ENCODE assay signal across 22 mouse cellular contexts in genomic region chr19:47936490-47936889, GRCm38 (mm10). TPM values are rescaled to one million over a fixed set of nuclear protein-coding genes. Genes with fewer than 3 reads are reported as not detected.
A peak's percentile ranks its signal among the peaks of the same experiment; 100 is the strongest.
DNase-seq lines count a peak whose midpoint lies in the region; ATAC-seq and TF ChIP-seq lines count a peak whose summit lies in the region.
"Had no signal": no experiment of that assay in that cellular context is flagged by ENCODE, and none has a peak within 500 bp of the region (broad histone marks: within the 10 kb centered on the region; RNA-seq: fewer than 3 reads in every experiment).

No protein-coding gene starts in this region.

- H3K27ac ChIP-seq in liver, embryonic 13.5 days, result peak overlapping the region; percentile 14; the same call in 1 of the 2 replicates
- H3K27ac ChIP-seq in liver, embryonic 12.5 days, result no peak overlapping the region
- no peak overlapping the region for H3K27ac ChIP-seq in MEL (ENCODE audit: control insufficient read depth, low read depth, low read length)
- H3K27ac ChIP-seq: embryonic facial prominence, embryonic 12.5 days; limb, embryonic 15.5 days; neural tube, embryonic 13.5 days had no signal

- ATAC-seq in liver, embryonic 13.5 days (ENCODE audit: low read depth), result no peak
- no peak for ATAC-seq in liver, embryonic 12.5 days
- peak; percentile 55 for ATAC-seq in megakaryocyte, adult 5-6 weeks (ENCODE audit: poor library complexity, severe bottlenecking)
- ATAC-seq: hindbrain, postnatal 0 days; lung, postnatal 0 days had no signal

- peaks cover 42% of the 10 kb centered on the region for H3K27me3 ChIP-seq in liver, embryonic 13.5 days
- peaks cover 49% of the 10 kb centered on the region for H3K27me3 ChIP-seq in liver, embryonic 12.5 days (replicated peaks)
- H3K27me3 ChIP-seq in MEL (ENCODE audit: control insufficient read depth in 1 of 2, insufficient read depth in 2 of 2, low read length in 2 of 2), result no peaks in the 10 kb centered on the region

- TF ChIP-seq POLR2A in MEL (IDR thresholded peaks at IDR 0.05; ENCODE audit: control insufficient read depth in 1 of 2, insufficient read depth in 1 of 2, low read depth in 1 of 2, low read length in 2 of 2, poor library complexity in 1 of 2), result no peak

- H3K4me2 ChIP-seq in liver, embryonic 13.5 days, result no peak overlapping the region
- H3K4me2 ChIP-seq in liver, embryonic 12.5 days, result no peak overlapping the region

- H3K79me2 ChIP-seq in MEL (ENCODE audit: control insufficient read depth, insufficient read depth, low read length, poor library complexity), result no peaks in the 10 kb centered on the region

- no peak for TF ChIP-seq RAD21 in MEL (IDR thresholded peaks at IDR 0.05; ENCODE audit: low read depth, low read length)

- DNase-seq in liver, embryonic 13.5 days, result no peak
- DNase-seq in A20 (ENCODE audit: low read depth, low spot score) (peak; percentile 87), MEL (ENCODE audit: low read depth, low spot score) (no peak)
- no peak for DNase-seq in gastrocnemius, postnatal 10 days
- DNase-seq in ovary, adult 18-20 months (ENCODE audit: low spot score), result no peak
- no peak for DNase-seq in testis, postnatal 10 days (ENCODE audit: low spot score)
- DNase-seq: adrenal gland, postnatal 10 days; cerebellum, adult 8-10 months; forebrain, postnatal 0 days; kidney, adult 2 months; kidney, postnatal 4 days; right cerebral cortex, postnatal 14 days; thymus, postnatal 4 days had no signal

- peaks cover 8% of the 10 kb centered on the region; the same call in 1 of the 2 replicates for H3K4me1 ChIP-seq in liver, embryonic 13.5 days (replicated peaks)
- H3K4me1 ChIP-seq in liver, embryonic 12.5 days, result no peaks in the 10 kb centered on the region; the same call in 1 of the 2 replicates
- 0 out of 4 replicates have a peak, but pooled peaks cover 0 to 3% of the 10 kb centered on the region in 2 experiments for H3K4me1 ChIP-seq in MEL (ENCODE audit: control insufficient read depth in 1 of 2, insufficient read depth in 2 of 2, low read length in 2 of 2)

- H3K4me3 ChIP-seq in liver, embryonic 13.5 days (replicated peaks), result no peak overlapping the region
- no peak overlapping the region for H3K4me3 ChIP-seq in liver, embryonic 12.5 days
- peak overlapping the region; percentile 4 to 45; a peak in 2 of 4 replicates for H3K4me3 ChIP-seq in MEL (ENCODE audit: control insufficient read depth in 1 of 2, insufficient read depth in 1 of 2, low read depth in 2 of 2, low read length in 2 of 2)

- no peak for TF ChIP-seq EP300 in MEL (IDR thresholded peaks at IDR 0.05; ENCODE audit: low read depth in 1 of 2, low read length in 2 of 2)

- H3K9ac ChIP-seq in liver, embryonic 13.5 days, result no peak overlapping the region
- H3K9ac ChIP-seq in liver, embryonic 12.5 days, result no peak overlapping the region
- H3K9ac ChIP-seq in MEL (ENCODE audit: control insufficient read depth, low read depth, low read length, poor library complexity, severe bottlenecking), result no peak overlapping the region
- H3K9ac ChIP-seq: embryonic facial prominence, embryonic 12.5 days; limb, embryonic 15.5 days had no signal

- no peaks in the 10 kb centered on the region for H3K36me3 ChIP-seq in liver, embryonic 13.5 days
- no peaks in the 10 kb centered on the region for H3K36me3 ChIP-seq in liver, embryonic 12.5 days
- no peaks in the 10 kb centered on the region for H3K36me3 ChIP-seq in MEL (ENCODE audit: control insufficient read depth in 1 of 2, insufficient read depth in 2 of 2, low read length in 2 of 2)
- H3K36me3 ChIP-seq: embryonic facial prominence, embryonic 12.5 days; limb, embryonic 15.5 days; midbrain, embryonic 12.5 days; neural tube, embryonic 13.5 days had no signal

- WGBS in liver, embryonic 13.5 days (ENCODE audit: insufficient replicate concordance), result 69% methylated on average over 11 of the region's 11 CpGs
- WGBS in liver, embryonic 12.5 days (ENCODE audit: insufficient replicate concordance), result 74% methylated on average over 11 of the region's 11 CpGs

- no peak for TF ChIP-seq CTCF in MEL (IDR thresholded peaks at IDR 0.05 in 2 of 3, conservative IDR thresholded peaks at IDR 0.05 in 1 of 3; ENCODE audit: control insufficient read depth in 1 of 3, insufficient read depth in 1 of 3, low read depth in 2 of 3, low read length in 3 of 3, poor library complexity in 1 of 3, severe bottlenecking in 1 of 3)

- no peaks in the 10 kb centered on the region for H3K9me3 ChIP-seq in liver, embryonic 13.5 days (replicated peaks)
- no peaks in the 10 kb centered on the region for H3K9me3 ChIP-seq in liver, embryonic 12.5 days (replicated peaks)
- H3K9me3 ChIP-seq in MEL (replicated peaks; ENCODE audit: insufficient read depth, low read length), result no peaks in the 10 kb centered on the region
- H3K9me3 ChIP-seq: embryonic facial prominence, embryonic 12.5 days; limb, embryonic 15.5 days; midbrain, embryonic 12.5 days; neural tube, embryonic 13.5 days had no signal

TF ChIP-seq in MEL, 35 proteins besides CTCF, POLR2A, EP300 and RAD21:
- TF ChIP-seq HCFC1 (IDR thresholded peaks at IDR 0.05; ENCODE audit: low read depth, low read length) (no peak), TAL1 (IDR thresholded peaks at IDR 0.05; ENCODE audit: low read length) (no peak), NRF1 (IDR thresholded peaks at IDR 0.05; ENCODE audit: insufficient read depth, low read depth, low read length, poor library complexity, severe bottlenecking) (no peak), ETS1 (IDR thresholded peaks at IDR 0.05; ENCODE audit: low read depth, low read length) (no peak), POLR2AphosphoS5 (IDR thresholded peaks at IDR 0.05; ENCODE audit: borderline replicate concordance, low read depth, low read length) (no peak), MEF2A (IDR thresholded peaks at IDR 0.05; ENCODE audit: extremely low read depth, insufficient replicate concordance, low read depth, low read length, poor library complexity, severe bottlenecking) (no peak), MYB (IDR thresholded peaks at IDR 0.05; ENCODE audit: low read depth, low read length) (no peak), KAT2A (conservative IDR thresholded peaks at IDR 0.05; ENCODE audit: low read depth, low read length) (no peak), UBTF (IDR thresholded peaks at IDR 0.05; ENCODE audit: borderline replicate concordance, insufficient read depth, low read depth, low read length) (no peak), BHLHE40 (IDR thresholded peaks at IDR 0.05; ENCODE audit: borderline replicate concordance, low read depth, low read length) (no peak), MXI1 (IDR thresholded peaks at IDR 0.05; ENCODE audit: low read depth, low read length) (no peak), CHD2 (IDR thresholded peaks at IDR 0.05; ENCODE audit: low read length) (no peak), GABPA (IDR thresholded peaks at IDR 0.05; ENCODE audit: low read depth, low read length) (no peak), TCF12 (IDR thresholded peaks at IDR 0.05; ENCODE audit: low read depth, low read length) (no peak)
TF ChIP-seq in MEL: peak in this region for 0.

RNA-seq across cellular contexts. Expression of gene Cfap58, which starts 1.0 kb away (rescaled TPM):
- polyA plus RNA-seq in liver, embryonic 13.5 days (2015; fragmentation: Nextera tagmentation; extraction: Ambion mirVana), result not detected in 2 replicates
- polyA plus RNA-seq in liver, embryonic 12.5 days (2016; fragmentation: Nextera tagmentation; extraction: Ambion mirVana), result not detected in 2 replicates
- total RNA-seq in MEL (2012; rRNA removed), result not detected in 2 replicates
- polyA plus RNA-seq in MEL (2012; ENCODE audit: insufficient read depth in 1 of 2, insufficient read length in 2 of 2, low read depth in 1 of 2, low replicate concordance in 2 of 2, missing spikeins in 1 of 2), result not detected
- not detected in 2 replicates for total RNA-seq in megakaryocyte, adult 5-6 weeks (2015)
- not detected in 2 replicates for total RNA-seq in megakaryocyte, adult 5-6 weeks (2017)
- total RNA-seq in gastrocnemius, postnatal 10 days (2021), result not detected
- total RNA-seq: gastrocnemius, adult 18-20 months had no signal
- polyA plus RNA-seq: embryonic facial prominence, embryonic 12.5 days; limb, embryonic 15.5 days had no signal

RNA-seq across cellular contexts. Expression of gene Itprip, which starts 17.4 kb away (rescaled TPM):
- 3.8 and 3.9 TPM in 2 replicates for polyA plus RNA-seq in liver, embryonic 13.5 days (2015; fragmentation: Nextera tagmentation; extraction: Ambion mirVana)
- polyA plus RNA-seq in liver, embryonic 12.5 days (2016; fragmentation: Nextera tagmentation; extraction: Ambion mirVana), result 5.3 and 5.9 TPM in 2 replicates
- total RNA-seq in MEL (2012; rRNA removed), result 25.4 and 26.9 TPM in 2 replicates
- polyA plus RNA-seq in MEL (2012; ENCODE audit: insufficient read depth in 1 of 2, insufficient read length in 2 of 2, low read depth in 1 of 2, low replicate concordance in 2 of 2, missing spikeins in 1 of 2), result 10 to 100 TPM in 1 of 2 experiments, not detected in 1; 26.3 TPM
- total RNA-seq in megakaryocyte, adult 5-6 weeks (2015), result 14.8 and 18.9 TPM in 2 replicates
- total RNA-seq in megakaryocyte, adult 5-6 weeks (2017), result 28.4 and 28.9 TPM in 2 replicates
- total RNA-seq in gastrocnemius, postnatal 10 days (2021), result 1 to 10 TPM; 1.8 to 1.9 TPM

RNA-seq across cellular contexts. Expression of gene Cfap43, which starts 17.4 kb away (rescaled TPM):
- 0.03 TPM in 1 of 2 replicates, not detected in the other for polyA plus RNA-seq in liver, embryonic 13.5 days (2015; fragmentation: Nextera tagmentation; extraction: Ambion mirVana)
- 0.04 TPM in 1 of 2 replicates, not detected in the other for polyA plus RNA-seq in liver, embryonic 12.5 days (2016; fragmentation: Nextera tagmentation; extraction: Ambion mirVana)
- 0.12 TPM in 1 of 2 replicates, not detected in the other for total RNA-seq in MEL (2012; rRNA removed)
- polyA plus RNA-seq in MEL (2012; ENCODE audit: insufficient read depth in 1 of 2, insufficient read length in 2 of 2, low read depth in 1 of 2, low replicate concordance in 2 of 2, missing spikeins in 1 of 2), result under 1 TPM in 1 of 2 experiments, not detected in 1; 0.10 TPM
- 0.18 and 0.32 TPM in 2 replicates for total RNA-seq in megakaryocyte, adult 5-6 weeks (2015)
- not detected in 2 replicates for total RNA-seq in megakaryocyte, adult 5-6 weeks (2017)
- total RNA-seq in gastrocnemius, postnatal 10 days (2021), result not detected
- total RNA-seq: adrenal gland, postnatal 10 days; gastrocnemius, adult 18-20 months had no signal
- polyA plus RNA-seq: kidney, adult 2 months had no signal

Comparison
In these comparisons a context has a peak if more than half of its experiments do, and no peak if none do; other contexts are left out.
1. H3K4me3 ChIP-seq: peak in MEL (2 of 2); none in liver, embryonic 13.5 days (single experiment) and liver, embryonic 12.5 days (single experiment).